Mouse (Mus musculus) telencephalon, adult 2 months (tissue): ENCODE results near the gene Bysl.
"Not testable (repeated sequence)": the region's sequence is repeated elsewhere in the genome, so short reads cannot be mapped to it uniquely, and the experiment has no call there.

Experiments used
- DNase-seq: peaks from one replicate; pipeline ENCODE4 v3.0.0-alpha.2; 2011; ENCODE audit warnings: low read depth, low spot score

Gene Bysl

GRCm38 (mm10) chr17:47618556-47619311, 7.4 kb upstream of the Bysl start:
- no peak for DNase-seq

GRCm38 (mm10) chr17:47617605-47618307, 6.5 kb upstream of the Bysl start:
- DNase-seq = no peak

- DNase-seq = no peak
Measured at GRCm38 (mm10) chr17:47616652-47617051, 5.4 kb upstream of the Bysl start.

- no peak for DNase-seq
Measured at GRCm38 (mm10) chr17:47616119-47616518, 4.8 kb upstream of the Bysl start.

- no peak for DNase-seq
Measured at GRCm38 (mm10) chr17:47614018-47614417, 2.7 kb upstream of the Bysl start.

GRCm38 (mm10) chr17:47611661-47611982, 330 bp upstream of the Bysl start:
- no peak for DNase-seq

- no peak for DNase-seq
Measured at GRCm38 (mm10) chr17:47609182-47609581, 2.1 kb downstream of the Bysl start.

- no peak for DNase-seq
Measured at GRCm38 (mm10) chr17:47606220-47606619, 5.1 kb downstream of the Bysl start.

GRCm38 (mm10) chr17:47602289-47602688, 9.0 kb downstream of the Bysl start:
- no peak for DNase-seq

GRCm38 (mm10) chr17:47601389-47601755, 9.9 kb downstream of the Bysl start:
- no peak for DNase-seq

- no peak for DNase-seq
Measured at GRCm38 (mm10) chr17:47600601-47601388, 10.5 kb downstream of the Bysl start.

GRCm38 (mm10) chr17:47599511-47600297, 11.6 kb downstream of the Bysl start:
- DNase-seq = no peak

GRCm38 (mm10) chr17:47598580-47599304, 12.6 kb downstream of the Bysl start:
- not testable (repeated sequence) for DNase-seq

GRCm38 (mm10) chr17:47597838-47598579, 13.3 kb downstream of the Bysl start:
- no peak for DNase-seq

GRCm38 (mm10) chr17:47597261-47597660, 14.0 kb downstream of the Bysl start:
- no peak for DNase-seq

GRCm38 (mm10) chr17:47596839-47597164, 14.5 kb downstream of the Bysl start:
- DNase-seq = no peak

GRCm38 (mm10) chr17:47596162-47596838, 15.0 kb downstream of the Bysl start:
- DNase-seq = no peak

GRCm38 (mm10) chr17:47595248-47596161, 15.8 kb downstream of the Bysl start:
- no peak for DNase-seq

- DNase-seq = no peak
Measured at GRCm38 (mm10) chr17:47594969-47595247, 16.4 kb downstream of the Bysl start.
